Comparison of ENCODE assay signal across 13 mouse cellular contexts in the genomic region with DNA sequence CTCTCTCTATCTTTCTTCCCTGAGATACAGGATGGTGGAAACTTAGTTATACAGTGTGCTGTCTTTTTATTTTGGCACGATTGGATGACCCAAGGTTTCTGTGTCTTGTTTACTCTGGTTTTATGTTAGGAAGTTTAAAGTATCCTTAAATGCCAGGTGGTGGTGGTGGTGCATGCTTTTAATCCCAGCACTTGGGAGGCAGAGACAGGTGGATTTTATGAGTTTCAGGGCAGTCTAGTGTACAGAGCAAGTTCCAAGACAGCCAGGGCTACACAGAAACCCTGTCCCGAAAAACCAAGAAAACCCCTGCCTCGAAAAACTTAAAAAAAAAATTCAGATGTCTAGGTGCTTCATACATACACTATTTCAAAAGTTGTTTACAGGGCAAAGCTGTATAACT. TPM values are rescaled to one million over a fixed set of nuclear protein-coding genes. Genes with fewer than 3 reads are reported as not detected.
DNase-seq lines count a peak whose midpoint lies in the region; ATAC-seq and TF ChIP-seq lines count a peak whose summit lies in the region.
"Had no signal": no experiment of that assay in that cellular context is flagged by ENCODE, and none has a peak within 500 bp of the region (broad histone marks: within the 10 kb centered on the region; RNA-seq: fewer than 3 reads in every experiment).

No protein-coding gene starts in this region.

- no peak for ATAC-seq in heart, embryonic 15.5 days (replicated peaks; ENCODE audit: insufficient number of reproducible peaks, insufficient read depth, low FRiP score, low read depth)
- ATAC-seq: CD4-positive, CD25-positive, alpha-beta regulatory T cell, adult 4 months; midbrain, embryonic 15.5 days had no signal

- dilution Hi-C loops in CH12.LX (cut with MboI; ENCODE audit: extremely low pct_ligation_motif_present, extremely low pct_unique_long_range_greater_than_20kb, low sequenced_read_pairs), result no loop called here

- TF ChIP-seq POLR2A in CH12.LX (IDR thresholded peaks at IDR 0.05; ENCODE audit: low read depth, low read length), result no peak
- no peak for TF ChIP-seq POLR2A in embryonic fibroblast, embryonic 13.5 days (IDR thresholded peaks at IDR 0.05; ENCODE audit: low read depth, low read length)

- no peak for TF ChIP-seq RAD21 in CH12.LX (IDR thresholded peaks at IDR 0.05; ENCODE audit: low read depth, low read length)

- in situ Hi-C loops in CH12.LX (cut with MboI; ENCODE audit: low pct_ligation_motif_present, low pct_unique_long_range_greater_than_20kb, low sequenced_read_pairs), result no loop called here

- H3K9ac ChIP-seq in heart, embryonic 15.5 days, result no peak overlapping the region
- H3K9ac ChIP-seq in CH12.LX (ENCODE audit: insufficient read depth, low read depth), result 0 out of 2 replicates have a peak overlapping the region, but pooled peaks have one; percentile 9
- H3K9ac ChIP-seq: hindbrain, embryonic 12.5 days; midbrain, embryonic 15.5 days had no signal

- 79% methylated on average over 3 of the region's 3 CpGs for WGBS in heart, embryonic 15.5 days

- no peak for DNase-seq in heart, postnatal 4 days
- DNase-seq in layer of hippocampus, adult 2 months (ENCODE audit: low spot score in 2 of 2), result no peak
- DNase-seq in layer of hippocampus, postnatal 14 days (ENCODE audit: low spot score in 2 of 2), result no peak
- DNase-seq in CH12.LX (ENCODE audit: extremely low read depth), result no peak
- DNase-seq in right cerebral cortex, postnatal 36 days (ENCODE audit: low spot score in 2 of 2), result no peak
- DNase-seq: thymus, adult 18-20 months had no signal

- H3K4me2 ChIP-seq in heart, embryonic 15.5 days, result no peak overlapping the region
- peak overlapping the region; percentile 86 for H3K4me2 ChIP-seq in CH12.LX (ENCODE audit: insufficient read depth, low read depth, poor library complexity, severe bottlenecking)
- H3K4me2 ChIP-seq: hindbrain, embryonic 12.5 days; midbrain, embryonic 15.5 days had no signal

- H3K4me1 ChIP-seq in heart, embryonic 15.5 days (replicated peaks), result peaks cover 64% of the 10 kb centered on the region
- peaks cover 48 to 78% of the 10 kb centered on the region in 2 experiments for H3K4me1 ChIP-seq in CH12.LX (ENCODE audit: control insufficient read depth in 1 of 2, insufficient read depth in 2 of 2)
- peaks cover 21% of the 10 kb centered on the region for H3K4me1 ChIP-seq in embryonic fibroblast, embryonic 13.5 days (ENCODE audit: control insufficient read depth, insufficient read depth, low read length)

- TF ChIP-seq EP300 in CH12.LX (IDR thresholded peaks at IDR 0.05; ENCODE audit: low read length), result no peak

- H3K9me3 ChIP-seq in heart, embryonic 15.5 days (replicated peaks), result no peaks in the 10 kb centered on the region
- no peaks in the 10 kb centered on the region for H3K9me3 ChIP-seq in CH12.LX (replicated peaks; ENCODE audit: low read length)
- H3K9me3 ChIP-seq: embryonic facial prominence, embryonic 10.5 days; hindbrain, embryonic 12.5 days; midbrain, embryonic 15.5 days had no signal

- TF ChIP-seq CTCF in layer of hippocampus, adult 2 months (conservative IDR thresholded peaks at IDR 0.05), result no peak
- TF ChIP-seq CTCF in CH12.LX (conservative IDR thresholded peaks at IDR 0.05 in 1 of 2, IDR thresholded peaks at IDR 0.05 in 1 of 2; ENCODE audit: low read depth in 2 of 2, low read length in 2 of 2), result no peak
- TF ChIP-seq CTCF in embryonic fibroblast, embryonic 13.5 days (IDR thresholded peaks at IDR 0.05; ENCODE audit: borderline replicate concordance, insufficient read depth, low read length), result no peak

- no peak overlapping the region for H3K4me3 ChIP-seq in heart, embryonic 15.5 days
- no peak overlapping the region for H3K4me3 ChIP-seq in layer of hippocampus, adult 2 months
- no peak overlapping the region for H3K4me3 ChIP-seq in CH12.LX (replicated peaks in 1 of 3; ENCODE audit: low read depth in 2 of 3, low read length in 2 of 3, poor library complexity in 1 of 3)
- H3K4me3 ChIP-seq in embryonic fibroblast, embryonic 13.5 days (ENCODE audit: insufficient read depth, low read length), result no peak overlapping the region
- H3K4me3 ChIP-seq: embryonic facial prominence, embryonic 10.5 days; hindbrain, embryonic 12.5 days; midbrain, embryonic 15.5 days had no signal

- peak overlapping the region; percentile 95 for H3K27ac ChIP-seq in heart, embryonic 15.5 days
- H3K27ac ChIP-seq in layer of hippocampus, adult 2 months, result peak overlapping the region; percentile 83
- H3K27ac ChIP-seq in CH12.LX (ENCODE audit: insufficient read depth, low read depth), result no peak overlapping the region
- H3K27ac ChIP-seq in embryonic fibroblast, embryonic 13.5 days (ENCODE audit: insufficient read depth, low read length), result peak overlapping the region; percentile 54
- H3K27ac ChIP-seq: embryonic facial prominence, embryonic 10.5 days; hindbrain, embryonic 12.5 days; macrophage had no signal

- H3K36me3 ChIP-seq in heart, embryonic 15.5 days, result peaks cover under 1% of the 10 kb centered on the region
- peaks cover 9 to 48% of the 10 kb centered on the region in 2 experiments for H3K36me3 ChIP-seq in CH12.LX (replicated peaks in 1 of 2; ENCODE audit: control insufficient read depth in 1 of 2, insufficient read depth in 1 of 2, low read length in 1 of 2)
- H3K36me3 ChIP-seq: midbrain, embryonic 15.5 days had no signal

- H3K79me2 ChIP-seq in CH12.LX (replicated peaks; ENCODE audit: control insufficient read depth, extremely low read depth, insufficient read depth, poor library complexity, severe bottlenecking), result peaks cover 81% of the 10 kb centered on the region

- no peaks in the 10 kb centered on the region for H3K27me3 ChIP-seq in heart, embryonic 15.5 days
- H3K27me3 ChIP-seq in CH12.LX (replicated peaks), result no peaks in the 10 kb centered on the region
- H3K27me3 ChIP-seq: hindbrain, embryonic 12.5 days; midbrain, embryonic 15.5 days had no signal

TF ChIP-seq in CH12.LX, 34 proteins besides CTCF, POLR2A, EP300 and RAD21:
- TF ChIP-seq E2F4 (IDR thresholded peaks at IDR 0.05; ENCODE audit: insufficient replicate concordance, low read depth, low read length) (no peak), ZMIZ1 (IDR thresholded peaks at IDR 0.05; ENCODE audit: low read depth, low read length) (no peak), JUN (IDR thresholded peaks at IDR 0.05; ENCODE audit: insufficient read depth, low read depth, low read length) (no peak), MYC (IDR thresholded peaks at IDR 0.05; ENCODE audit: low read depth, low read length) (no peak), ZKSCAN1 (IDR thresholded peaks at IDR 0.05; ENCODE audit: borderline replicate concordance, low read depth, low read length) (no peak), USF1 (IDR thresholded peaks at IDR 0.05; ENCODE audit: low read depth, low read length) (no peak), ELF1 (IDR thresholded peaks at IDR 0.05; ENCODE audit: low read depth, low read length) (no peak), ETS1 (conservative IDR thresholded peaks at IDR 0.05; ENCODE audit: low read depth, low read length) (no peak), SIN3A (IDR thresholded peaks at IDR 0.05; ENCODE audit: low read length) (no peak), HCFC1 (IDR thresholded peaks at IDR 0.05; ENCODE audit: low read depth, low read length) (no peak), MEF2A (IDR thresholded peaks at IDR 0.05; ENCODE audit: borderline replicate concordance, low read depth, low read length) (no peak)

RNA-seq across cellular contexts. Expression of gene Dgkd, which starts 25.9 kb away (rescaled TPM):
- 19.7 and 24.7 TPM in 2 replicates for polyA plus RNA-seq in heart, embryonic 15.5 days (2015; fragmentation: Nextera tagmentation; extraction: Ambion mirVana)
- total RNA-seq in heart, postnatal 4 days (2021), result 10 to 100 TPM; 53.4 to 55.2 TPM
- total RNA-seq in layer of hippocampus, adult 2 months (2021), result 100 to 1,000 TPM; 103 to 117 TPM
- total RNA-seq in layer of hippocampus, postnatal 14 days (2021), result 100 to 1,000 TPM; 124 to 137 TPM
- total RNA-seq in CH12.LX (2012; rRNA removed) (73.4 and 89.9 TPM in 2 replicates), CH12.LX (2014; rRNA removed) (57.5 and 58.0 TPM in 2 replicates)
- 73.8 and 77.3 TPM in 2 replicates for polyA plus RNA-seq in CH12.LX (2012; ENCODE audit: insufficient read length, low read depth)
- 25.8 and 34.0 TPM in 2 replicates for polyA plus RNA-seq in embryonic fibroblast, embryonic 13.5 days (2011; ENCODE audit: insufficient read length, low read depth, missing spikeins)
